Mouse (Mus musculus) layer of hippocampus, postnatal 36 days (tissue): ENCODE results near the gene Plin3. TPM values are rescaled to one million over a fixed set of nuclear protein-coding genes. Genes with fewer than 3 reads are reported as not detected.
A peak's percentile ranks its signal among the peaks of the same experiment; 100 is the strongest.

Experiments
- DNase-seq, 2 experiments: peaks; one replicate each; pipeline ENCODE4 v3.0.0; 2022
- total RNA-seq, 2 experiments: library from RNA; stranded (reverse); gene quantifications; 2 replicates each; pipeline ENCODE4 v1.2.3; 2021

Gene Plin3
- total RNA-seq = 10 to 100 TPM; 10.9 to 15.0 TPM

DNA sequence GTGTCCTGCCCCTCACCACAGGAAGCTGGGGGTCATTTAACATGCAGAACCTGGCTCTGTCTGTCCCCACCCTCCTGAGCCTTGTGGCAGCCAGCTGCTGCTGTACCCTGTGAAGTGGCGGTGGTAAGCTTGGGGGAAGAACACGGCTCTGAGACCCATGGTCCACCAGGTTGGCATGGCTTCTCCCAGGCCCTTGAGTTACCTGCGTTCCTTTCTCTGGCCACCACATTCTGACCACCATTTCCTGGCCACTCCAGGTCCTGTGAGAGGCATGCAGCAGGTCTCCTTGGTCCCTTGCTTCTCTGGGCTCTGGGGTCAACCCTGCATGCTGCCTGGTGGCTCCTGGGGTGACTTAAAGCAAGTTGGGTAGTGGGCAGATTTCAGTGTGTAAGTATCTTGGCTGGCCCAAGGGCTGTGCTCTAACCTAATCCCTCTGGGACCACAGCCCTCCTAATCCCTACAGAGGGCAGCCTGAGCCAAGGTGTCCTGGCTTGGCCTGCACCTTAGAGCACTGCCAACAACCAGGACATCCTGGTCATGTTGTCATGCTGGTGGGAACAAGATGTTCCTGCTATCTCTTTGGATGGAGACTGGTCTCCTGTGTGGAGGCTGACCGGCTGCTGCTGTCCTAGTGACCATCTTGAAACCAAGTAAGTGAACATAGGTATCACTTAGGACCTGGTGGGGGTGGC lies at the start of gene Plin3:
Gene Plin3, minus strand, starts transcription at position 343 of the 692 bp plus-strand sequence.
- no peak for DNase-seq

DNA sequence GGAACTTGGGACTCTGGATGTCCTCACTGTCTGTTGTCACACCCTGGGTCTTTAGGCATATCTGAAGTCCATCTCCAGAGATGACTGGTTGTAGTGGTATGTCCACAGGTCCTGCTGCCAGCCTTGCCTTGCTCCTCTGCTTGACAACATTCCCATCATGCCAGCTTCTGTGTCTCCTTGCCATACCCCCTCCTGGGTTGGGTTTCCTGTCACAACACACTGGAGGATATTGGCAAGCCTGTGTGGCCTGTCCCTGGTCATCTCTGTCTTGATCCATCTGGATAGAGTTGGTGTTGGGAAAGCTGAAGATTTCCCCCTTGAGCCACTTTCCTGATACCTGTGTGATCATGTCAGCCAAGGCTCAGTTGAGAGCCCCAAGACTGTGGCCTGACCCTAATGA lies 48.0 kb upstream of the Plin3 start:
- no peak for DNase-seq

DNA sequence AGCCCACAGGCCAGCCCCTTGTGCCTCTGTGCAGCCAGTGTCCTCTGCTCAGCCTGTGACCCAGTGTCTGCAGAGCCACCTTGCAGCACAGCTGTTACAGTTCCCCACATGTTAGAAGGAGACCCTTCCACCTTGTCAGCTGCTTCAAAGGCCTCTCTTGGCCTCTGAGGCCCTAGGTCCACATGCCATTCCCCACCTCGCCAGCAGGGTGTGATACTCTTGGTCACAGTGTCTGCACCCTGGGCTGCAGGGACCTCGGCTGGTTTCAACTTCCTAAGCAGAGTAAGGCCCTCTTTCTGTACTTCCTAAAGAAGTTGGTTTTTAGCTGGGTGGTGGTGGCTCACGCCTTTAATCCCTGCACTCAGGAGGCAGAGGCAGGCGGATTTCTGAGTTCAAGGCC lies 46.2 kb upstream of the Plin3 start:
- DNase-seq = no peak

DNA sequence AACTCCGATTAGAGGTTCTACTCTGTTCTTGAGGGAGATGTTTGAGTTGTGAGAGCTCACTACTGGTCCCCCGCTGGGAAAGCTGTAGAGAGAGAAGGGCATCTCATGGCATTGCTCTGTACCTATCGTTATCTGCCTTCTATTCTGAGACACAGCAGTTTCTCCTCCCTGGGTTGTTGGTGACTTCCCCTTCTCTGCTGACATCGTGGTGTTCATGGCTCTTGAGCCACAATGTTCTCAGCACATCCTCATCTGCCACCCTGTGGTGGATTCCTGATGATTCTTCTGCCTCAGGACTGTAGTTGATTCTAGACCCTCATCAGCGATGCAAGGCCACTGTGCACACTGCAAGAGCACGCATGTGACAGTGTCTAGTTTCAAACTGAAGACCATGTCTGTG lies 45.1 kb upstream of the Plin3 start:
- DNase-seq = no peak

DNA sequence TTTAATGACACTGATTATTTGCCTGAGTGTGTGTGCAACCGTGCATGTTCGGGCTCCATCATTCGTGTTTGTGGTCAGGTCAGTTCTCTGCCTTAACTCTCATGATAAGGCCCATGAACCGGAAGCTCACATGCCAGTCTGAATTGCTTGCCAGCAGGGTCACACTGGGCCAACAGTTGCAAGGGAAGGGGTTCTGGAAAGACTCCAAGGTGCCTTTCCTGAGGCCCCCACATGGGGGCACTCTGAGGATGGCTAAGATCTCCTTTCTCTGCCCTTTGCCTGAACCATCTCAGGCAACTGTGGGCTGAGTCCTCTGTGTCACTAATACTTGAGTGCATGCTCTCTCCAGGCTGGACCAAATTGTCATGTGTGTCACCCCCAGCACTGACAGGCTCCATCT lies 44.5 kb upstream of the Plin3 start:
- peak; percentile 51 to 52 for DNase-seq

DNA sequence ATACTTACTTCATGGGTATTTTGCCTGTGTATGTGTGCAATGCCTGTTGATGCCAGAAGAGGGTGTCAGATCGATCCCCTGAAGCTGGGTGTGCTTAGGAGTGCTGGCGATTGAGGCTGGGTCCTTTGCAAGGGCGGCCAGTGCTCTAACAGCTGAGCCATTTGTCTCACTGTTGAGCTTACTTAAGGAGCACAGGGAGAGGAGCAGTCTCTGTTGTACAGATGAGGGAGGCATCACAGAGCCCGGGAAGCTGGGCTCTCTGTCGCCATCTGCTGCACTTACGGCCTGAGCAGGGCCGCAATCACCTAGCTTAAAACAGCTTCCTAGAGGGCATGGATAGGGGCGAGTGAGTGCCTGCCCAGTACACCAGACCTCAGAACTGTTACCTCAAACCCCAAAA lies 40.3 kb upstream of the Plin3 start:
- DNase-seq = no peak

DNA sequence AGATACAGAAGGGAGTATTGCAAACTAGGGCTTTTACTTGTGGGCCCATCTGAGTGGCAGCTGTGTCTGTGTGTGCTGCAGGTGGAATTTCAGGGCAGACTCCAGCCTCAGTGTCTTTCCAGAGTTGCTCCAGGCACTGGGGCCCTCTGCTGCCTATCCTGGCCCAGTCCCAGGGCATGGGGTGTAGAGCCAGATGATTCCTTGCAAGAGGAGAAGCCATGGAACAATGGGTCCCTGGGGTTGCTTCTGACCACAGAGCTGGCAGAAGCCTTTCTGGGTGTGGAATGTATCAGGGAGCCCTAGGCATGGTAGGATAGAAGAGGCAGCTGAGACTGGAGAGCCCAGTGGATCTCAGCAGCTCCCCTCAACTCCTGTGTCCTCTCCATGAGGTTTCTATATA lies 38.6 kb upstream of the Plin3 start:
- no peak for DNase-seq

DNA sequence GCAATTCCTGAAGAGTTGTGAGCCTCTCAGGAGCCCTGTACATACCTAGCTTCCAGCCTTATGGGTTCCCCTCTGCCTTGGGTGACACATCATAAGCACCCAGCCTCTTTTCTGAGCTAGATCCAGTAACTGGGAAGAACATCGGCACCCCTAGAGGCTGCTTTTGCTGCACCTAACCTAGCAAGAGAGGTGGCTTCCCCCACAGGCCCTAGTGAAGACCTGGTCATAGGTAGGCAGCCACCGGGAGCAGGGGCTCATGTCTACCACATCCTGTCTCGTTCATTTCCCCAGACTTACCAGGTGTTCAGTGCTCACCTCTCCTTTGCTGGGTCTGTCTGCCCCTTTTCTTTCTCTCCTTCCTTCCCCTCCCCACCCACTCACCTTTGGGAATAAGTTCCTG lies 37.7 kb upstream of the Plin3 start:
- no peak for DNase-seq

DNA sequence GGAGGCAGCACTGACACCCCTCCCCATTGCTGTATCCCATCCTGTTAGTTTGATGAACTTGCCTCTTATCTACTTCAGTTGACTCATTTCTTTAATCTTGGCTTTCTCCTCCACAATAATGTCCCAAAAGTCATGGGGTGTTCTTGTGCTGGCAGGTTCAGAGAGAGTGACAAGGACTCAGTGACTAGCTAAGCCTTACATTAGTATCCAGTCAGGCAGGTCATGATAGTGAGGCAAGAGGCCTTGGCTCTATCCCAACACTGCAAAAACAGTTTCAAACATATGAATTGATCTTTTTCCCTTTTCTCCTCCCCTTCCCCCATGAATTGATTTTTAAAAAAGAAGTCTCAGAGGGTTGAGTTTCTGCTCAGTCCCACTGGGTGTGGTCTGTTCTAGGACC lies 36.6 kb upstream of the Plin3 start:
- DNase-seq = no peak

DNA sequence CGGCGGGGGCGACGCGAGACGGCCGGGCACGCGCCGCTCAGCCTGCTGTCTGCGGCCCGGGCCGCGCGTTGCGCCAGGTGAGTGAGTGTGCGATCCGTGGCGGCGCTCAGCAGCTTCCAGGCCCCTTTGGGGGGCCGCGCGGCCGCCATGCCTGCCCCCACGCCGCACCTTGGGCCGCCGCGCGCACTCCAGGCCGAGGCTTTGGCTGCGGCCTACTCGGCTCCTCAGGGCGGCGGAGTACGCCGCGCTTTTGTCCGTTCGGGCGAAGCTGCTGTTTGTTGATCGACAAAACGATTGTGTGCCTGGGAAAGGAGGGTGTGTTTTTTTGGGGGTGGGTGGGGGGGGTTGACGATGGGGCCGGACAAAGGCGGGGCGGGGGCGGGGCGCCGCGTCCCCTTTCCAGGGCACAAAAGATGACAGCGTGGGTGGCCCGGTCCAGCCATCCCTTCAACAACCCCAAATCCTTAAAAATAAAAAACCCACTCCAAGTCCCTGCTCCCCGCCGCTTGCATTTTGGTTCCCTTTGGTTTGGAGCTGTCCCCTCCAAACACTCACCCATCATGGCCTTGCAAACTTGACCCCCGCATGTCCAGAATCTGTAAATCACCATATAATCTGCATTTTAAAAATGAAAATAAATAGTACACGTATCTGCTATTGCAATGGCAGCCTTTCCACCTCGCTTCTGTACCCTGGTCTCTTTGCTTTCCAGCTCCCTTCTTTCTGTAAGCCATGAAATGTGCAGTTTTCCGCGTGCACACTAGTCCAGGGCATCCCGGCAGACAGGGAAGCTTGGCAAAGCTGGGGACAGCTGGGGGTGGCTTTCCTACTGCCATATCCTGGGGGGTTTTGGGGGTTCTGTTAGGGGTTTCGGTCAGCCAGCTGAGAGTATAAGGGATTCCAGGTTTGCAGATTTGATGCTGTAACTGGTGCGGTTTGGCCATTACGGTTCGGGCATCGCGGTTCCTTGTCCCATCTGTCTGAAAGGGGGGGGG lies 33.8 kb upstream of the Plin3 start:
- DNase-seq = no peak

DNA sequence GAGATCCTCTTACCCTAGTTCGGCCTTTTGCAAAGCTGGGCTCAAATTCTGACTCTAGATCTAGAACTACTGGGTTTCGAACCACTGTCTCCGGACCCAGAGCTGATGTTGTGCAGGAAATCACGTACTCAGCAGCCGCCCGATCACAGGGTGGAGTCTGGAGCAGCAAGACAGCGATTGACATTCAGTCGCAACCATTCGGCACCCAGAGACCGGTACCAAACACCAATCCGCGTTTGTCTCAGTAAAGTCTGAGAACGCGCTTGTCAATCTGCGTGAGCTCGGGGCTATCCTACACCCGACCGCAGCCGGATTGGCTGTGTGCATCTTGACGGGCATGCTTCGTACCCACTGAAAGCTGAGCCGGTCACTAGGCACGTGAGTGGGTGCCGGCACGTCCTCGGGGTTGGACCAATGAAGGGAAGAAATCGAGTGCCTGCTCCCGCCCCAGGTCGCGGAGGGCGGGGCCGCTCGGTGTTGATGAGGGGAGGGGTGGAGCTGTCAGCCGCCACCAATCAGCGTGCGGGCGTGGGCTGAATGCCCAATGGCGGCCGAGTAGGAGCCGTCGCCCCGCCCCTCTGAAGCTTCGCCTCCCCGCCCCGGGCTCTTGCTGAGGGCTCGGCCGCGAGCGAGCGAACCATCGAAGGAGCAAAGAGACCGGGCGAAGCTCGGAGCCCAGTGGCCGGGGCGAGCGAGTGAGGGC lies 32.9 kb upstream of the Plin3 start, which contains the start of gene Kdm4b:
Gene Kdm4b, plus strand, starts transcription at position 613 of the 703 bp plus-strand sequence.
- DNase-seq = peak; percentile 99 to 100

DNA sequence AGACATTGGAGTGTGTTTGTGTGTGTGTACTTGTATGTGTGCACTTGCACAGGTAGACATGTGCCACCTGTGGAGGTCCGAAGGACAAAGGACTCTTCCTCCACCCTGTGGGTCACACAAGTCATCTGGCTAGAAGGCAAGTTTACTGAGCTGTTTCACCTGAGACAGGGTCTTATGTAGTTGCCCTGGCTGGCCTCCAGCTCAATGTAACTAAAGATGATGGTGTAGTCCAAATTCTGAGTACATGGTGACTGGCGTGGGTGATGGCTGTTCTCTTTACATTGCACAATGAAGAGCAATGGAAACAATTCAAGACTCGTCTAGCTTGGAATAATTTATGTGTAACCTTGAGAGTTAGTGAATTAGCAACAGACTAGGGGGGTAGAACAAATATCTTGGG lies 31.7 kb upstream of the Plin3 start:
- no peak for DNase-seq

DNA sequence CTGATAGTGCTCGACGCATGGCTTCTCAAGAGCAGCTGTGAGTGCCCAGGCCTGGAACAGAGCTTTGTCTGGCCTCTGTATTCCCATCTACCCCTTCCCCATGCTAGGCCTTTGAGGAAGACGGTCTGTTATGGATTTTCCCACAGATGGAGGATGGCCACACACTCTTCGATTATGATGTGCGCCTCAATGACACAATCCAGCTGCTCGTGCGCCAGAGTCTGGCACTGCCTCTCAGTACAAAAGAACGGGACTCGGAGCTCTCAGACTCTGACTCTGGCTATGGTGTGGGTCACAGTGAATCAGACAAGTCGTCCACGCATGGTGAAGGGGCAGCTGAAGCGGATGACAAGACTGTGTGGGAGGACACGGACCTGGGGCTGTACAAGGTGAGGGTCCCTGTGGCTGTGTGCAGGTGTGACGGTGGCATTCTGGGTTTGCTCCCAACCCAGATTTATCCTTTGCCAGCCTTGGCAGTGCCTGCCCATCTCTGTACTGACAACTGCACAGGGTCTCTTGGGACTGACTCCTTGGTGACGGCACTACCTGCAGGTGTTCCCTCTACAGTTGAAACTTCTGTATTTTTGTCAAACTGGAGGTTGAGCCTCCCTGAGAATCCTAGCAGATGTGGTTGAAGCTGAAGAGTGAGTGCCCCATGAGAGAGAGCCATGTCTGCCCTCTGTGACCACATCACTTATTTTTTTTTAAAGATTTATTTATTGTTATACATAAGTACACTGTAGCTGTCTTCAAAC lies 16.7 kb upstream of the Plin3 start:
- no peak for DNase-seq

DNA sequence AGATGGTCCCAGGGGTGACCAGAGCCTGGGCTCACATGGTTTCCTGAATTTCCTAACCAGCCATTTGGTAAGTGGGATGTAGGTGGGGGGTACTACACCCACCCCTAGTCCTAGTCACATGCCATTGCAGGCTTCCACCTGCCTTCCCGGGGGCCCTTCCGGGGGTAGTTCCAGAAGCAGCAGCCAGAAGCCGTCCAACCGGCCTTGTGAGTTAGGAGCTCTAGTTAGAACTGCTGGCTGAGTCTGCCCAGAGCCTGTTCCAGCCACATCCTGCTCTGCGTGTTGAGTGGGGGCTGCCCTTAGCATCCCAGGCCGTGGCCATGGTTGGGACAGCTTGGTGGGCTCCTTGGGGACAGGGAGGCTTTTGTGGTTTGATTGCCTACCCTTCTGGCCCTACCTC lies 15.4 kb upstream of the Plin3 start:
- no peak for DNase-seq

DNA sequence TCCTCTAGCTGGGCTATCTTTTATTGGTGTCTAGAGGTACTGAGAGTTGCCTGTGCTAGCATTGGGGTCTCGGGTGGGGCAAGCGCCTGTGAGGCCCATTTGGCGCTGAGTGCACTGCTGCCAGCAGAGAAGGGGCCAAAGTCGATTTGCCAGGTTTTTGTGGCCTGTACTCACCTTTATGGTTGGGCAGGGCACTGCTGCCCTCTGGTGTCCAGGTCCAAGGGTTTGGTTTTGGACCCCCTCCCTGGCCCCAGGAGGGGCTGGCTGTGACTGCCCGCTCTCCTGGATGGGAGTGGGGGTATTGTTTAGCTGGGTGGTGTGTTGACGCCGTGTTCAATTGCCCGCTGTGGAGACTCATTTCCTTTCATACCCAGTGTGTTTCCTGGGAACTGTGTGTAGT lies 13.2 kb upstream of the Plin3 start:
- DNase-seq = no peak

DNA sequence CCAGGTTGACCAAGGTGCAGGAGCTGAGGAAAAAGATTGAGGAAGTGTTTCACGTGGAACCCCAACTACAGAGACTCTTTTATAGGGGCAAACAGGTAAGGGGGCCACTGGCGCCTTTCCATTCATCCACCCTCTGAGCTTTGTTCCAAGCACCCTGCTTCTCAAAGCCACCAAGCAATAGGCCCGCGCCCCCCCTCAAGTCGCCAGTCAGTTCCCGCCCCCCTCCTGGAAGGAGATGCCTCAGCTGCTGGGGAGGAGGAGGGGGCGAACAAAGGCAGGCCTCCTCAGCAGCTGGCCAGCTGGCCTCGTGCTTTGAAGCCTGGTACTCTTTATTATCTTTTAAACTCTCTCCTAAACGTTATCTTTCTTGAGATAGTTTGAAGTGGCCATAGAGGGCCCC lies 12.5 kb upstream of the Plin3 start:
- no peak for DNase-seq

DNA sequence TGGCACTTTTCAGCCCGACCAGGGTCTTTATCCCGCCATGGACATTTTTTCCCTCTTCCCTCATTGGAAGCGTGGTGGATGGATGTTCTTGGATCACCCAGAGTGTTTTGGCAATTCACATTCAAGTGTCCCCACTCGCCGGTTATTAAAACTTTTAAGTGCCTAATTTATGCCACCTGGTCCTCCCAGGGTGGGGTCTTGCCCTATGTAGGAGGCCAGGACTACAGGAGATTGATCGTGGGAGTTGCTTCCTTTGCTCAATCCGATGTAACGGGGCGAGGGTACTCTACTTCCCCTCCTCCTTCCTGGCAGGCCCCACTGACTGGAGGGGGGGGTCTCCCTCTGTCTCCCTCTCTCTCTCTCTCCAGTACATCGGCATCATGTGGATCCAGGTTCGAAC lies 12.0 kb upstream of the Plin3 start:
- no peak for DNase-seq

DNA sequence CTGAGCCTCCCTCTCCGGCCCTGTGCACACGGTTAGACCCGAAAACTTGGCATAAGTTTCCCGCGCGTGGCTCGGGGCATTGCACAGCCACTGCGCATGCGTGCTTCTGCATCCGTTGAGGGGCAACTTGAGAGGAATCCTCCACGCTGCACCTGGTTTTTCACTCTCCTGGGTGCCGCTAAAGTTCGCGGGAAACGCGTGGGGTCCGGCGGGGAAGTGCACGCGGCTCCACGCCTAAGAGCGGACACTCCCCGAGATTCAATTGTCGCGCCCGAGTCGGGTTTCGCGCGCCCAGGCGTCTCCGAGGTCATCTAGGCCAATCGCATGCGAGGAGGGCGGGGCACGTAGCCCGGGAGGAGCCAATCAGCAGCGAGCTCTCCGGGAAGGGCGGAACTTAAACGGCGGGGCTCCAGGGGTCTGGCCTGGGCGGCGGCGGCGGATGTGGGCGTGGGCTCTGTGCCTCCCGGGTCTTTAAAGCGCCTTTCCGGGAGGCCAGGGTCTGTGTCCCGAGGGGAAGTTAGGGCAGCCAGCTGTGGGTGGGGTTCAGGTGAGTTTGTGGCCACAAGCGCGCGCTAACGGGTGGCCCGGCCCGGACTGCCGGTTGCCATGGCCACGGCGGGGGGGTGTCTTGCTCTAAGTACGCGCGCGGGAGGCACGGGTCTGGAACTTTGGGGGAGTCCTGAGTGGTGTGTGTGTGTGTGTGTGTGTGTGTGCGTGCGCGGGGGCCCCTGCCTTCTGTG lies 11.3 kb upstream of the Plin3 start:
- peak; percentile 88 for DNase-seq

DNA sequence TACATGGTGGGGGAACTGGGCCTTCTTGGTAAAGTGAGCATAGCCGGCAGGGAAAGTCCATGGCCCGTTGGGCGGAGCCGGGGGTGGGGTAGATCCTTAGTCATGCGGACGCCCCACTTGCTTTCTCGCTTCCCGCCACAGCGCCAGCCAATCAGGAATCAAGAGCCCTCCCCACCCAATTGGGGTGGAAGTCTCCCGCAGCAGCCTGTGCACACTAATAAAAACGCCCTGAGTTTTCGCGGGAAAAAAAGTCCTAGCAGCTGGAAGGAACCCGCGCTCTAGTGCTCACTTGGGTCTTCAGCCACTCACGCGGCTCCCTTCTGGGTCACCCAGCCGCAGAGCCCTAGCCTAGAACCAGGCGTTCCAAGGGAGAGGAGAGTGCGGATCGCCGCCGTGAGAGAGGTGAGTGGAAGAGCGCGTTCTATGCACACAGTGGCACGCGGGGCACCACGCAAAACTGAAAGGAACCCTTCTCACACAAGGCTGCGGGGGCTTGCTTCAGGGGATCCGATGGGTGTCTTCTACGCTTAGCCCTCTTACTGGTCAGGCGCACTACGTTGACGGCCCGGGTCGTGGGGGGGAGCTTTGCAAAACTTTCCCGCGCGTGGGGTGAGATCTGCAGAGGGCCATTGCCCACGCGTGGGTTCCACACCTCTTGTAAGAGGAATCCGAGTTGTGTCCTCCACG lies 10.6 kb upstream of the Plin3 start, which contains the start of gene Uhrf1:
Gene Uhrf1, plus strand, starts transcription at position 162 of the 687 bp plus-strand sequence.
- DNase-seq = no peak

DNA sequence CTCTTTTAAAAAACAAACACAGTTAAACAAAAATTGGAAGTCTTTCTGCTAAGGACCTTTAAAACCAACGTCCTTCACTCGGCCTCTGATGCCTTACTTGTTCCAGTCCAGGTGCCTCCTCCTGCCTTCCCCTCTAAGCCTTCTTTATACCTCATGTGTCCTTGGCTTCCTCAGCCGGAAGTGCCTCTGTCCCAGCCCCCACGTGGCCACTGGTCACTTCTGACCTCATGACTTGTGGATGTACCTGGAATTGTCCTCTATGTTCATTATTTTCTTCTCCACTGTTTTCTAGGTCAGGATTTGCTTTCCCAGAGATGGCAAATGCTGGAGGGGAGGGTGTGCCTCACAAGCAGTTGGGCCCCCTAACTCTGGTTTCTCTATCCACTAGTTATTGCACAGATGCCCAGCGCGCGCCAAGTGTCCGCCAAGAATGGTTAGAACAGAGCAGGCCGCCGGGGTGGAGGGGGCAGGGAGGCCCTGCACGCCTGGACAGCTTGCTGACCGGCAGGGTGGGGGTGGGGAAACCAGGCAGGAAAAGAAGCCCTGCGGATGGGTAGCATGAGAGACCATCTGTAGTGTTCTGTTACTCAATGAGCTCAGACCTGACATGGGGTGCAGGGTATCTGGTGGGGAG lies 9.8 kb upstream of the Plin3 start:
- DNase-seq = no peak
